Mouse (Mus musculus) adrenal gland, adult 18-20 months (tissue): ENCODE results near the gene Dolpp1. TPM values are rescaled to one million over a fixed set of nuclear protein-coding genes. Genes with fewer than 3 reads are reported as not detected.

ENCODE experiments used
- DNase-seq, 2 experiments: peaks; one replicate each; pipeline ENCODE4 v3.0.0; 2021 to 2022; ENCODE audit warnings: low spot score in 2 of 2
- microRNA-seq, 2 experiments: library from miRNA; unstranded; fragments of <30 nt; microRNA quantifications; one replicate each; pipeline ENCODE4 v1.2.0; 2021; ENCODE audit warnings: borderline number of aligned reads in 2 of 2
- total RNA-seq, 2 experiments: library from RNA; stranded (reverse); gene quantifications; 1 replicate in 1 of 2; 2 replicates in 1 of 2; pipeline ENCODE4 v1.2.3; 2021

The Dolpp1 gene
- total RNA-seq, 2 experiments from 2014 or later, result 13.2 to 15.2 TPM

GRCm38 (mm10) chr2:30440211-30440700 is 48.2 kb downstream of the Dolpp1 start:
- no peak for DNase-seq

DNA sequence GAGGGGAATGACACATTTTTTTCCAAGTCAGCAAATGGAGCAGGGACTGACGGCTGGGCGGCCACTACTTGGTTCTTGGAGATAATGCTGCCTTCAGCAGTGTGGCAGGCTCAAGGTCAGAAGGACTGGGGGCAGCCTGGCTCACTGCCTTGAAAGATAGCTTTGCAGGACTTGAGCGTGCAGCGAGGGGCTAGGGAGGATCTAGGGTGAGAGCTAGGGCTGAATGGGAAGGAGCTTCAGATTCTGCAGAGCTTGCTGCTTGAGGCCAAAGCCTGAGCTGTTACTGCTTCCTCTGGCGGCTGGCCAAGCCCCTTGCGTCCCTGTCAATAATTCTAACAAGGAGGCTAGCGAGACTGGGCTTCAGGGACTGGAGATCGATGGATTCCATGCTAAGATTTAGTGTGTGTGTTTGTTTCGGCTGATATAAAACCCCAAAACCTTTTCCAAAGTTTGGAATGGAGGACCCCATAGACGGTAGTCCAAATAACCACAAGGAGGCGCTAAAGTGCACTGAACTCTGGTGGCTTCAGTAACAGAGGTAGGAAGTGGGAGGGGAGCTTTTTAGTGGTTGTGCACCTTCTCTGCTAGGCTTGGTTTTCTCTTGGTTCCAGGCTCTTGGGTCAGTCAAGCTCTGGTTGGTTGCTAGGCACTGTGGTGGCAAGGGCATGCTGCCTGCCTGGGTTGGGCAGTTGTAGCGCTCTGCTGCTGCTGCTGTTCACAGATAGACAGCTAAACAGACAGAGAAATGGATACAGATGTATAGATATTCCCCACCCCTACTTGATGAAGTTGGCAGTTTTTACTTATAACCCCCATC is 48.9 kb downstream of the Dolpp1 start:
- peak; percentile 67 for DNase-seq

DNA sequence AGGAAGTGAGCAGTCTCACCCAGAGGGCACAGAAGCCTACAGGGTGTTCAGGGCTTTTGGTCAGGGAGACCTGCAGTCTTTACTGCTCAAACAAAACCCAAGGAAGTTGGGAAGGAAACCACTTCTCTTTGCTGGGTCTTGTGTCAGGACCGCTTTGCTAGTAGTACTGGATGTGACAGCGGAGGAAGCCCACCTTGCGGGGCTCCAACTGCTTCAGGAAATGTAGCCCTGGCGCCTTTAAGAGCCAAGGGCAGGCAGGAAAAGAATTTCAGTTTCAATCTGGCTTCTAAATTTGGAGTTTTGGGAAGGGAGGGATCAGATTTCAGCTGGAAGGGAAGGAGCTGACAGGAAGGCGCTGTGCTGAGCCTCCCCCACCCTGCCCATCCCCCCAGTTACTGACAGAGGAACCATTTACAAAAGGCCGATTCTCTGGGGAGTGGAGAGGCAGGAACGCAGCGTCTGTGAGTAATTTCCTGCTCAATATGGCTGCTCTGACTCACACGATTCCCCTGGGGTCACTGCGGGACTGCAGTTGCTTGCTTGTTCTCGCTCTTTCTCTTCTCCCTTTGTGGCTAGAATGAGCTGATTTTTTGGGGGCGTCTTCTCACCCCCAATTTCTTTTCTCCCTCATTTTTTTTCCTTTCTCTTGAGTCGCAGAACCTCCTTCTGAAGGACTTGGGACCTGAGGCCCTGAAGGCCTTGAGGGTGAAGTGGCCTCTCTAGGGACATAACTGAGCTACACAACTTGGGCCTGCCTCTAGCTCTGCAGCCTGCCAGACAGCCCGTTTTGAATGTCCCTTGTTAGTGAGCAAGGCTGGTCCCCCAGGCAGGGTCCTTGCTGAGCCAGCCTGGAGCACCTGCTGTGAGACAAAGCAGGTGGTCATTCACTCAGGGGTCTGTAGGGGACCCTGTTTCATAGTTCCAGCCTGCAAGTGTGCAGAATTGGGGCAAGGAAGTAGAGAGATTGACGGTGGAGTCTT is 49.8 kb downstream of the Dolpp1 start:
- peak; percentile 55 to 61 for DNase-seq

GRCm38 (mm10) chr2:30442498-30442890 is 50.4 kb downstream of the Dolpp1 start:
- no peak for DNase-seq

DNA sequence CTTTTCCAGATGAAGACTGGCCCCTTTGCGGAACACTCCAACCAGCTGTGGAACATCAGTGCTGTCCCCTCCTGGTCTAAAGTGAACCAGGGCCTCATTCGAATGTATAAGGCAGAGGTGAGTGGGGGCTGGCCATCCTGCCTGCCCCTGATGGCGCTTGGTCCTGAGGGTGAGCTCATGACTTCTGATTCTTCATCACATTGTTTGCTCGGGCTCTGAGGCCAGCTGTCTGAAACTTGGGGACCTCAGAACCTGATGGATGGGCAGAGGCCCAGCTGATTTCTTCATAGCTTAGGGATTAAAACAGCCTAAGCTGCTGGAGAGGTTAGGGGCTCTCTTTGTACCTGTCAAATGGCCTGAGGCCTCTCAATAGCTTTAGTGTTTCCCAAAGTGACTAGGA is 51.2 kb downstream of the Dolpp1 start:
- DNase-seq, result no peak

DNA sequence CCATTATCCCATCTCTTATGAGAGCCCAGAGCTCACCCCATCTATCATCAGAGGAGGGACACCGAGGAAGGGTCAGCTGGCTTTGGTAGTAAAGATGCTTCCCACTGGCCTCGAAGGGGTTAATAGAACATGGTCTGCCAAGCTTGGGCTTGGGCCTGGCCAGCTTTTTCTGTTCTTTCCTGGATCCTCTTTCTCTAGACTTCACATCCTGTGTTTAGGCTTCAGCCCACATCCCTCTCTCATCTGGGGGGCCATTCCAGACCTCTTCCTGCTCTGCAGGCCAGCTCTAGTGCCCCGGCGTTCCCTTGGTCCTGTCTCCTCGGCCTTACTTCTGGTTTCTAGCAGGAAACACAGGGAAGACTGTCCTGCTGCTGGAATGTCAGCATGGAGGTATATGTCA is 52.0 kb downstream of the Dolpp1 start:
- no peak for DNase-seq

DNA sequence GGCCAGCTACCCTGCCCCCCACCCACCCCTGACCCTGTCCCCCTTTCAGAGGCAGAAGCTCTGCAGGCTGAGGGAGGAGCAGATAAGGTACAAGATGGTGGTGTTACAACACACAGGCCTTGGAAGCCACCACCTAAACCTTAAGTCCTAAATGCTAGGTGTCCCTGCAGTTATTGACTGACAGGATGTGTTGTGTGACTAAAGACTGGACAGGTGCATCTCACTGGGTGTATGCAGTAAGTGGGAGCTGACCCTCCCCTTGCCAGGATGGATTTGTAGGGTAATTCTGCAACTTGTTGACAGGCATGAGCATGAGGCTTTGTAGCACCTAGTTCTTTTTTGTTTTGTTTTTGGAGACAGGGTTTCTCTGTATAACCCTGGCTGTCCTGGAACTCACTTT is 52.4 kb downstream of the Dolpp1 start:
- DNase-seq, result no peak

GRCm38 (mm10) chr2:30445312-30445711 is 53.3 kb downstream of the Dolpp1 start:
- DNase-seq, result no peak

DNA sequence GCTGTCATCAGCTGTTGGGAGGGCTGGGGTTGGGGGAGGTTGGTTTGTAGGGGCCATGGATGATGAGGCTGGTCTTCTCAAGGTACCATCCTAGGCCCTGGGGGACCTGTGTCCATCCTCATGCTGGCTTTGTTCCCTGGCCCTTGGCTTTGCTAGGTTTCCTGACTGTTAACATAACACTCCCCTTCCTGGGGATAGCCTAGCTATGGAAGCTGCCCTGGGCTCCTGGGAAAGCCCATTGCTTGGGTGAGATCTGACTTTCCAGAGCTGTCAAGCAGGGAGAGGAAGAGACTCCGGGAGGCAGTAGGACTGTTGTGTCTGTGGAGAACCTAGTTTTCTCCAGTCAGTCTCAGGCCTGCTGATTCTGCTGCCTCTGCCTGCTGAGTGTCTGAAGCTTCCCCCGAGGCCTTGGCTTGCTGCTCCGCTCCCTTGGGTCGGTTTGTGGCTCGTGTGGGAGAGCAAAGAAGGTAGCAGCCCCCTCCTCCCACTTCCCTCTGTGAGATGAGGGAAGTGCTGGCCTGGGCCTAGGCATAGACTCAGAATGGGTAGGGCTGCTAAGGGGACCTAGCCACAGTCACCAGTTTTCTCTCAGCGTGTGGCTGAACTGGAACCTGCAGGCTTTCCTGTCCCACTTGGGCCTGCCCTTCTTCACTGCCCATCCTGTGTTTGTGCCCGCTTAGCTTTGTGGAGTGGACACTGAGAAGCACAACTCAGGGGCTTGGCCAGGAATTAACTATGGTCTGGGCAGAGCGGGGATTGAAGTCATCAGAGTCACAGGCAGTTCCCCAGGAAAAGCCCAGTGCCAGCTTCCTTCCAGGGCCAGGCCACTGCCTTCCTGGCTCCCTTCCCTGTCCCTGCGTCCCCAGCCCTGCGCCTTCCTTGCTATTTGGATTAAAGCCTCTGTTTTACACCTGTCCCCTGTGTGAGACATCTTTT is 55.1 kb downstream of the Dolpp1 start:
- no peak for DNase-seq

DNA sequence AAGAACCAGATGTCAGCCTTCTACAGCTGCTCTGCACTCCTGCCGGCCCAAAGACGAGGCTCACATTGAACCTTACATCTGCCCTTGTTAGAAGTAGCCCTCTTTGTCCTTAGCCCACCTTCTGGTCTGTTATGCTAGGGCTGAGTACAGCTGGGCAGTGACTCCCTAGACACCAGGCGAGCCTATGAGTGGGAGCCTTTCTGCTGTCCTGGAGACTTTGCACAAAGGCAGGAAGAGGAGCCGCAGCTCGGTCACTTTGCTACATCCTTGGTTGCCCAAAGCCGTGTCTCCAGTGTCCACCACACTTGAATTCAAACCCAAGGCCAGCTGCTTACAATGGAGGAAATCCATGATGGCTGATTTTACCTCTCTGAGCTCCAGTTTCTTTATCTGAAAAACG is 56.3 kb downstream of the Dolpp1 start:
- no peak for DNase-seq

Small RNA genes lying within 50 kb of the gene (microRNA-seq; reads per million reads assigned to microRNA genes)
- gene Gm47292, result 0 reads per million in 2 experiments

Other genes starting within 250 kb of the Dolpp1 start
- 10 to 100 TPM; 34.0 to 40.6 TPM for gene Endog, start 220.8 kb upstream of the Dolpp1 start, total RNA-seq
- 10 to 100 TPM; 21.1 to 25.4 TPM for gene Spout1, start 213.8 kb upstream of the Dolpp1 start, total RNA-seq
- gene Kyat1, start 186.4 kb upstream of the Dolpp1 start, total RNA-seq, result 10 to 100 TPM; 18.2 to 26.3 TPM
- 10 to 100 TPM; 61.9 to 64.7 TPM for gene Lrrc8a, start 154.5 kb upstream of the Dolpp1 start, total RNA-seq
- gene Gm28035, start 151.7 kb upstream of the Dolpp1 start, total RNA-seq, result 1 to 10 TPM; 1.4 to 2.3 TPM
- gene Phyhd1, start 126.1 kb upstream of the Dolpp1 start, total RNA-seq, result 10 to 100 TPM; 13.6 to 18.0 TPM
- gene Gm28038, start 111.2 kb upstream of the Dolpp1 start, total RNA-seq, result not detected
- 10 to 100 TPM; 40.8 to 41.6 TPM for gene Dolk, start 105.9 kb upstream of the Dolpp1 start, total RNA-seq
- gene Nup188, start 105.9 kb upstream of the Dolpp1 start, total RNA-seq, result 10 to 100 TPM; 29.6 to 30.3 TPM
- gene Sh3glb2, start 32.9 kb upstream of the Dolpp1 start, total RNA-seq, result 10 to 100 TPM; 88.6 to 92.1 TPM
- gene Miga2, start 28.0 kb upstream of the Dolpp1 start, total RNA-seq, result 100 to 1,000 TPM in 1 of 2 experiments, 10 to 100 TPM in 1; 83.1 to 102 TPM
- gene Crat, start 23.6 kb downstream of the Dolpp1 start, total RNA-seq, result 100 to 1,000 TPM; 175 to 243 TPM
- 100 to 1,000 TPM; 134 to 138 TPM for gene Ptpa, start 23.8 kb downstream of the Dolpp1 start, total RNA-seq
- gene Ier5l, start 82.0 kb downstream of the Dolpp1 start, total RNA-seq, result 1 to 10 TPM; 3.1 to 5.1 TPM
- gene Cstad, start 202.8 kb downstream of the Dolpp1 start, total RNA-seq, result under 1 TPM in 1 of 2 experiments, not detected in 1; 0.51 TPM